Mouse (Mus musculus): Measurements from ENCODE around the gene Cd164. TPM values are rescaled to one million over a fixed set of nuclear protein-coding genes. Genes with fewer than 3 reads are reported as not detected.

Cd164 gene
- polyA plus RNA-seq (2015; fragmentation: Nextera tagmentation; extraction: Ambion mirVana), result 166 and 185 TPM in 2 replicates

DNA sequence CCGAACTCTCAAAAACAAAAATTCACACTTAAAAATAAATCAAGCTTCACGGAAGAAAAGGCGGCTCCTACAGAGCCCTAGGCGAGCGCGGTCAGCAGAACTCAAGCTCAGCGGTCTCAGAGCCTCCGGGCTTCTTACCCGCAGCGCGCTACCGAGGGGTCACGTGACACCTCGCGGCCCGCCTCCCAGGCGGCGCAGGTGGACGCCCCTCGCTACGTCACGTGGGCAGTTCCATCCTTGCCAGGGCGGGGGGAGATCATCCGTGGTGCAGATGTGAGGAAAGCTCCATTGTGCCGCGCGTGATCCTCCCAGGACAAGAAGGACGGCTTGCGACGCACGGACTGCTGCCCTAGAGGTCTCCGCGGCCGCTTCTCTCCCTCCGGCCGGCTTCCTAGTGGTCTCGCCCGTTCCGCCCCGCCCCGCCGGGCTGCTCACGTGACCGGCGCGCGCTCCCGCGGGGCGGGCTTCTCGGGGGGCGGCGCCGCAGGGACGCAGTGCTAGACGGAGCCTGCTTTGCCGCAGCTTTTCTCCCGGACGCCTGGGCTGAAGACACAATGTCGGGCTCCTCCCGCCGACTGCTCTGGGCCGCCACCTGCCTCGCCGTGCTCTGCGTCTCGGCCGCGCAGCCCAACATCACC is at the start of gene Cd164:
Gene Cd164, plus strand, starts transcription at position 434 of the 638 bp plus-strand sequence.
- Histone ChIP-seq H3K27ac (peak within 1 kb of the TSS; percentile 94), H3K9ac (peak within 1 kb of the TSS; percentile 94), H3K4me3 (replicated peaks) (peak within 1 kb of the TSS; percentile 96), H3K4me1 (replicated peaks) (0 out of 2 replicates have a peak, but pooled peaks cover 7% of the 10 kb centered on the region), H3K36me3 (no peaks in the 10 kb centered on the region), H3K9me3 (no peaks in the 10 kb centered on the region), H3K27me3 (replicated peaks) (no peaks in the 10 kb centered on the region), H3K4me2 (replicated peaks) (peak within 1 kb of the TSS; percentile 73)
- 0% methylated on average over 68 of the region's 69 CpGs for WGBS
- peak; percentile 95 for ATAC-seq

GRCm38 (mm10) chr10:41470693-41471092 is 48.5 kb upstream of the Cd164 start:
- ATAC-seq, result peak; percentile 35
- H3K36me3 ChIP-seq, result no peaks in the 10 kb centered on the region
- H3K4me3 ChIP-seq (replicated peaks), result no peak overlapping the region
- H3K4me1 ChIP-seq (replicated peaks), result peaks cover 8% of the 10 kb centered on the region
- no peaks in the 10 kb centered on the region for H3K9me3 ChIP-seq
- no peak overlapping the region for H3K4me2 ChIP-seq (replicated peaks)
- H3K27ac ChIP-seq, result no peak overlapping the region
- 80% methylated on average over 3 of the region's 3 CpGs for WGBS
- H3K9ac ChIP-seq, result no peak overlapping the region
- no peaks in the 10 kb centered on the region for H3K27me3 ChIP-seq (replicated peaks)

DNA sequence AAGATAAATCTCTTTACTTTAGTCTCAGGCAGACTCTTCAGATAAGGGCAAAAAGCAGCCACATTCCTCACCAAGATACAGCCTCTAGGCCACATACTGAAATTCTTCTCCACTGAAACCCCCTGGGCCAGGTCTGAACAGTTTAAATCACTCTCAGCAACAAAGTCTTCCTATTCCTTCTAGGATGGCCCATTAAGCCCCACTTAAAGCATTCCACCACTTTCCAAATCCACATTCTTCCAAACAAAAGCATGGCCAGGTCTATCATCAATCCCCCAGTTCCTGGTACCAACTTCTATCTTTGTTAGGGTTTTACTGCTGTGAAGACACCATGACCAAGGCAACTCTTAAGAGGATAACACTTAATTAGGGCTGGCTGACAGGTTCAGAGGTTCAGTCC is 46.7 kb upstream of the Cd164 start:
- Histone ChIP-seq H3K9me3 (no peaks in the 10 kb centered on the region), H3K4me3 (replicated peaks) (no peak overlapping the region), H3K9ac (no peak overlapping the region), H3K36me3 (no peaks in the 10 kb centered on the region), H3K4me1 (replicated peaks) (peaks cover 19% of the 10 kb centered on the region), H3K27me3 (replicated peaks) (no peaks in the 10 kb centered on the region), H3K4me2 (replicated peaks) (no peak overlapping the region), H3K27ac (no peak overlapping the region)
- ATAC-seq, result no peak

- Histone ChIP-seq H3K27me3 (replicated peaks) (no peaks in the 10 kb centered on the region), H3K9me3 (no peaks in the 10 kb centered on the region), H3K27ac (no peak overlapping the region), H3K36me3 (no peaks in the 10 kb centered on the region), H3K9ac (no peak overlapping the region), H3K4me2 (replicated peaks) (no peak overlapping the region), H3K4me3 (replicated peaks) (no peak overlapping the region), H3K4me1 (replicated peaks) (peaks cover 22% of the 10 kb centered on the region)
- 68% methylated on average over 5 of the region's 5 CpGs for WGBS
- no peak for ATAC-seq
These were observed 46.2 kb upstream of the Cd164 start for GRCm38 (mm10) chr10:41472962-41473481.

- Histone ChIP-seq H3K4me3 (replicated peaks) (no peak overlapping the region), H3K27ac (peak overlapping the region; percentile 7; the same call in 1 of the 2 replicates), H3K36me3 (no peaks in the 10 kb centered on the region), H3K9me3 (no peaks in the 10 kb centered on the region), H3K9ac (no peak overlapping the region), H3K4me2 (replicated peaks) (no peak overlapping the region), H3K4me1 (replicated peaks) (peaks cover 23% of the 10 kb centered on the region), H3K27me3 (replicated peaks) (no peaks in the 10 kb centered on the region)
- 67% methylated on average over 6 of the region's 6 CpGs for WGBS
- ATAC-seq, result no peak
These were observed 45.3 kb upstream of the Cd164 start for GRCm38 (mm10) chr10:41473782-41474468.

DNA sequence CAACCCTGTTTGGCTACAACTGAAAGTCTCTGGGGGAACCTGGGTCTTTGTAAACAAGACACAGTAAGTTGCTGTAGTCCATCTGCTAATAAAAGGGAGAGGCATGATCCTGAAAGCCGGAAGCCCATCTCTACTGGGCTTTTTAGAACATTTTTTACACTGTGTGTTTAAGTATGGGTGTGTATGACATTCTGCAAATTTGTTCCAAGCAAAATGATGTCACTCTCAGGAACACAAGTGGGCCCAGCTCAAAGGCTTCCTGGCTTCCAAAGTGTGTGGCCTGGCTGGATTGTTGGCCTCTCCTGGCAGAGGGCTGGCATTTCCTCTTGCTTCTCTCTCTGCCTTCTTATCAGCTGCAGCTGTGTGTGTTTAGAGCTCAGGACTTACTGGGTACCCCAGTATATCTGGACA is 44.2 kb upstream of the Cd164 start:
- Histone ChIP-seq H3K36me3 (no peaks in the 10 kb centered on the region), H3K4me3 (replicated peaks) (no peak overlapping the region), H3K9ac (no peak overlapping the region), H3K4me2 (replicated peaks) (no peak overlapping the region), H3K27me3 (replicated peaks) (no peaks in the 10 kb centered on the region), H3K27ac (peak overlapping the region; percentile 32), H3K4me1 (replicated peaks) (peaks cover 23% of the 10 kb centered on the region), H3K9me3 (no peaks in the 10 kb centered on the region)
- WGBS, result 41% methylated on average over 1 of the region's 1 CpGs
- ATAC-seq, result no peak

DNA sequence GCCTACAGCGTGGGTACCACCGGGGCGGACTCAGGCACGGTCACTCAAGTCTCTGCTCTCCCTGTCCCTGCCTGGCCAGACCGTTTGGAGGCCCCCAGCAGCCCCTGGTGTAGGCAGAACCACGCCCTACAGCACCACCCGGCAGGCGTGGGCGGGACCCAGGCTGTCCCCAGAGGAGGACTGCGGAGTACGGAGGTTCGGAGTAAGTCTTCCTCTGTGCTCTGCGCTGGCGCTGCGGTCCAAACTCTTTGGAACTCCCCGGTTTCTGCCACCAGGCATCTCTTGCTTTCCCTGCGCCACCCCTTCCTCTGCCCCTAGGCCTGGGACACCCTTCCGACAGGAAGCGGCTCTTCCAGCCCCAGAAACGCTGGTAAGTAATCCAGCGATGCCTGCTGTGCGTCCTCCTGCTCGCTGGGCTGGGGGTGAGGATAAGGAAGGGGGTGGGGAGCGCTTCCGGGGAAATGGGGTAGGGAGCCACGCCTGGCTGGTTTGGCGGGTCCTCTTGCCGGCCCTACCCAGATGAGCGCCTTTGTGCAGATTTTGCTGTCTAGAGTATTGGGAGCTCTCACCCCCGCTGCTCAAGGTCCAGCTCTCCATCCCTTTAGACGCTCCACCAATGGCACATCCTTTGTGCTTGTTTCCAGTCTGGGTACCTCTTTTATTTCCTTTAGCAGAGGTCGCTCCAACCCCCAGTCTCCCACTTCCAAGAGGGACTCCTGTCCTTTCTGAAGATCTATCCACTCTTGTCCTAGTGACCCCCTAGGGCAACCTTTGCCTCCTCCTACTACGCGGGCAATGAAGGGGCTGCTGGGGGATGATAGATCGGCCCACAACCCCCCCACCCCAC is 42.8 kb upstream of the Cd164 start, which contains the start of gene Mical1:
Gene Mical1, plus strand, starts transcription at position 144 of the 847 bp plus-strand sequence.
- no peaks in the 10 kb centered on the region for H3K9me3 ChIP-seq
- H3K4me3 ChIP-seq (replicated peaks), result peak within 1 kb of the TSS; percentile 59
- peak within 1 kb of the TSS; percentile 94 for H3K4me2 ChIP-seq (replicated peaks)
- ATAC-seq, result peak; percentile 73
- peak within 1 kb of the TSS; percentile 80 for H3K27ac ChIP-seq
- H3K4me1 ChIP-seq (replicated peaks), result peaks cover 23% of the 10 kb centered on the region
- H3K36me3 ChIP-seq, result no peaks in the 10 kb centered on the region
- H3K27me3 ChIP-seq (replicated peaks), result no peaks in the 10 kb centered on the region
- H3K9ac ChIP-seq, result peak within 1 kb of the TSS; percentile 67
- under 1% methylated on average over 35 of the region's 35 CpGs for WGBS

DNA sequence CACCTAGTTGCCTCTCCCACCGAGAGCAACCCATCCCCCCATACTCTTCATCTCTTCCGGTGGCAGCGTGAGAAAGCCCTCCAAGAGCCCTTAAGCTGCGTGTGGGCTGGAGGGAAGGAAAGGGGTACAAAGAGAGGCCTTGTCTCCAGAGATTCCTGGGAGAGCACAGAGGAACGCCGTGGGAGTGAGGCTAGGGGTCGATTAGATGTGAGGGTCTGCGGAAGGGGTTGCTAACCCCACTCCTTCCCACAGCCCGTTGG is 42.3 kb upstream of the Cd164 start:
- Histone ChIP-seq H3K9ac (peak overlapping the region; percentile 67), H3K27ac (peak overlapping the region; percentile 80), H3K36me3 (peaks cover 1% of the 10 kb centered on the region; the same call in 1 of the 2 replicates), H3K27me3 (replicated peaks) (no peaks in the 10 kb centered on the region), H3K4me1 (replicated peaks) (peaks cover 23% of the 10 kb centered on the region), H3K9me3 (no peaks in the 10 kb centered on the region), H3K4me3 (replicated peaks) (peak overlapping the region; percentile 59), H3K4me2 (replicated peaks) (peak overlapping the region; percentile 94)
- WGBS, result 5% methylated on average over 9 of the region's 9 CpGs
- ATAC-seq, result peak; percentile 3; the same call in 1 of the 2 replicates

GRCm38 (mm10) chr10:41477278-41478181 is 41.7 kb upstream of the Cd164 start:
- peak overlapping the region; percentile 94 for H3K4me2 ChIP-seq (replicated peaks)
- peaks cover 23% of the 10 kb centered on the region for H3K4me1 ChIP-seq (replicated peaks)
- H3K9ac ChIP-seq, result peak overlapping the region; percentile 67
- 6% methylated on average over 20 of the region's 20 CpGs for WGBS
- peak; percentile 63 for ATAC-seq
- H3K27ac ChIP-seq, result peak overlapping the region; percentile 80
- H3K36me3 ChIP-seq, result peaks cover 5% of the 10 kb centered on the region; the same call in 1 of the 2 replicates
- H3K27me3 ChIP-seq (replicated peaks), result no peaks in the 10 kb centered on the region
- H3K9me3 ChIP-seq, result no peaks in the 10 kb centered on the region
- peak overlapping the region; percentile 59 for H3K4me3 ChIP-seq (replicated peaks)

DNA sequence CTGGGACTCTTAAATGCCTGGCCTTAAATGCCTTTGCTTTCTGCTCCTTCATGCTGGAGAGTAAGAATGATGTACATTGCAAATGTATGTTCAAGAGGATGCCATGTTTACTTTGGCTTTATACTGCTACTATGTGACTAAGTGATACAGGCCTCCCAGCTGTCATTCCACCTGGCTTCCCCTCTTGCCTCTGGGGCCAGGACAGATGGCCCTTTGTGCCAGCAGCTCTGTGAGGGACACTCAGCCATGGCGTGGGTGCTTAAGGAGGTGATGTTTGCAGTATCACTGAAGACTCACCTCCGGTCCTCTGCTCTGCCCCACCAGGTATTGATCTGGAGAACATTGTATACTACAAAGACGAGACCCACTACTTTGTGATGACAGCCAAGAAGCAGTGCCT is 39.3 kb upstream of the Cd164 start:
- H3K4me1 ChIP-seq (replicated peaks), result peaks cover 18% of the 10 kb centered on the region
- H3K9ac ChIP-seq, result no peak overlapping the region
- H3K4me3 ChIP-seq (replicated peaks), result no peak overlapping the region
- H3K27me3 ChIP-seq (replicated peaks), result no peaks in the 10 kb centered on the region
- H3K9me3 ChIP-seq, result no peaks in the 10 kb centered on the region
- 78% methylated on average over 3 of the region's 3 CpGs for WGBS
- no peak overlapping the region for H3K4me2 ChIP-seq (replicated peaks)
- H3K36me3 ChIP-seq, result peaks cover 16% of the 10 kb centered on the region
- ATAC-seq, result no peak
- H3K27ac ChIP-seq, result no peak overlapping the region
